Mouse (Mus musculus): ENCODE measurements at regions not wholly inside any gene's neighbourhood (a gene's known extent, or its start where the extent isn't known, plus 50 kb on each side); places are given as distances from the start of the nearest gene placed in this dataset.

DNA sequence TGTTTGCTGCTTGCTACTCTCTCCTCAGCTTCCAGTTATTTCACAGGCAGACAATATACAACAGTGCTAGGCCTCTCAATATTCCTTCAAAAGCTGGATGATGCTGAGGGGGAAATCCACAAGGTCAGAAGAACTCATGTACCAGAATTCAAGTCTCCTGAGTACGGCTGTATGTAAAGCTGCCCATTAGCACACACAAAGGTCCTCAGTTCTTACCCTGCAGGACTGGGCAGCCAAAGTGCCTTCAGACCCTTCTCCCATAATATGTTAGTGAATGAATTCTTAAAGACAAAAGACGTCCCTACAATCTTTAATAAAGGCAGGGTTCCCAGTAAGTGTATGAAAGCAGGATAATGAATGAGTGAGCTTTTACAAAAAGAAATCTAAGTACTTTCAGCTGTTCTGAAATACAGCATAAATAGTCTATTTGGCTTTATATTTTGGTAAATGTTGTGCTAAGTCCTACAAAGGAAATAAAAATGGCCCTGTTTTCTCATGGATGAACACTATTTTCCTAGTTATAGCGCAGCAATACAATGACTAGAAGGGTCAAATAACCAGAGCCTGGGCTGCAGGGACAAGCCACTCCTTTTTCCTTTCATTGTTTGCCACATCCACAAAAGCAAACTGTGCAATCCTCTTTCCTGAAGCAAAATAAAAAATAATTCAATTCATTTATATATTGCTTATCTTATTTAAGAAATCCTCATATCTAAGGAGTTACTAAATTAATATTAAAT lies 384.8 kb upstream of the Ccnh start:
- no peak for ATAC-seq (ENCODE audit: low FRiP score, low read depth)
- Histone ChIP-seq H3K4me3 (no peak overlapping the region), H3K36me3 (no peaks in the 10 kb centered on the region), H3K9me3 (no peaks in the 10 kb centered on the region), H3K9ac (no peak overlapping the region), H3K4me2 (replicated peaks) (no peak overlapping the region), H3K27me3 (no peaks in the 10 kb centered on the region), H3K4me1 (no peaks in the 10 kb centered on the region), H3K27ac (no peak overlapping the region)
- WGBS, result 75% methylated on average over 3 of the region's 3 CpGs

DNA sequence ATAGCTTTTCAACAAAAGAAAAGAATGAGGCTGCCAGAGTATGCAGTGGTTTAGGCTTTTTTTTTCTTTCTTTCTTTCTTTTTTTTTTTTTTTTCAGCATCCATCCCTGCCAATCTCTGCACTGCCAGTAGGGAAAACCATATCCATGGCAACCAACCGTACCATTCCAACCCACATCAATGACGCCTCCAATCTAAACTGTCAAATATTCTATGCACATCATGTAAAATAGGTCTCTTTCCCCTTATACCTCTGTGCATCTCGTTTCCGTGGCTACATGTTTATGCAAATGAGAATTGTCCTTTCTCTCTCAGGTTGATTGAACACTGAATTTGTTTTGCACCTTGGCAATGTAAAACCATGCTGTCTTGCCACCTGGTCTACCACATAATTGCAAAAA lies 384.0 kb upstream of the Ccnh start:
- no peaks in the 10 kb centered on the region for H3K4me1 ChIP-seq
- no peak overlapping the region for H3K27ac ChIP-seq
- no peak overlapping the region for H3K4me2 ChIP-seq (replicated peaks)
- 83% methylated on average over 4 of the region's 4 CpGs for WGBS
- H3K9me3 ChIP-seq, result no peaks in the 10 kb centered on the region
- ATAC-seq (ENCODE audit: low FRiP score, low read depth), result no peak
- no peak overlapping the region for H3K9ac ChIP-seq
- no peaks in the 10 kb centered on the region for H3K36me3 ChIP-seq
- no peak overlapping the region for H3K4me3 ChIP-seq
- H3K27me3 ChIP-seq, result no peaks in the 10 kb centered on the region

DNA sequence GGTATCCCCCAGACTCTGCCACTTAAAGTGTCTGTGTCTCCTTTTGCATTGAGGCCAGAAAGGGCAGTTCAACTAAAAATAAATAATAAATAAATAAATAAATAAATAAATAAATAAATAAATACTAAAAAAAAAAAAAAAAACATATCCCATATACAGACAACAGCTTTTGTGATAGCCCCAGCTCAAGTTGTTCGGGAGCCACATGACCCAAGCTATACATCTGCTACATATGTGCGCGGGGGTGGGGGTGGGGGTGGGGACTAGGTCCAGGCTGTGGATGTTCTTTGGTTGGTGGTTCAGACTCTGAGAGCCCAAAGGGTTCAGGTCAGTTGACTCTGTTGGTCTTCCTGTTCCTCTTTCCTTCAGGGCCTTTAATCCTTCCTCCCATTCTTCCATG lies 379.6 kb upstream of the Ccnh start:
- H3K27me3 ChIP-seq, result no peaks in the 10 kb centered on the region
- WGBS, result 94% methylated on average over 3 of the region's 3 CpGs
- no peaks in the 10 kb centered on the region for H3K36me3 ChIP-seq
- no peak overlapping the region for H3K4me3 ChIP-seq
- H3K9me3 ChIP-seq, result no peaks in the 10 kb centered on the region
- H3K27ac ChIP-seq, result no peak overlapping the region
- no peak overlapping the region for H3K4me2 ChIP-seq (replicated peaks)
- no peak for ATAC-seq (ENCODE audit: low FRiP score, low read depth)
- no peaks in the 10 kb centered on the region for H3K4me1 ChIP-seq
- no peak overlapping the region for H3K9ac ChIP-seq
